Mouse (Mus musculus): Measurements from ENCODE around the gene Tsr1. TPM values are rescaled to one million over a fixed set of nuclear protein-coding genes. Genes with fewer than 3 reads are reported as not detected.

Gene Tsr1
- polyA plus RNA-seq, 1 experiment from 2014 or later: 24.7 TPM

- Histone ChIP-seq H3K4me2 (ENCODE audit: low read length) (peak overlapping the region; percentile 32; the same call in 1 of the 2 replicates), H3K27ac (replicated peaks in 1 of 2; ENCODE audit: control insufficient read depth in 1 of 2, insufficient read depth in 1 of 2, low read depth in 2 of 2, low read length in 2 of 2) (no peak overlapping the region), H3K4me3 (ENCODE audit: control insufficient read depth in 1 of 2, insufficient read depth in 1 of 2, low read depth in 1 of 2, low read length in 2 of 2) (no peak overlapping the region), H3K9ac (ENCODE audit: low read length) (no peak overlapping the region), H3K36me3 (ENCODE audit: control insufficient read depth, insufficient read depth, low read length) (no peaks in the 10 kb centered on the region), H3K9me3 (ENCODE audit: control insufficient read depth, low read length) (no peaks in the 10 kb centered on the region), H3K4me1 (ENCODE audit: control insufficient read depth in 2 of 2, insufficient read depth in 2 of 2, low read length in 2 of 2) (peaks cover 8 to 11% of the 10 kb centered on the region in 2 experiments), H3K27me3 (ENCODE audit: control insufficient read depth, insufficient read depth, low read length) (no peaks in the 10 kb centered on the region)
- WGBS: 6% methylated on average over 9 of the region's 9 CpGs
- ATAC-seq (ENCODE audit: insufficient number of reproducible peaks, insufficient read depth, low FRiP score, low read depth): no peak
Measured at GRCm38 (mm10) chr11:74876801-74877200, 21.1 kb upstream of the Tsr1 start.

DNA sequence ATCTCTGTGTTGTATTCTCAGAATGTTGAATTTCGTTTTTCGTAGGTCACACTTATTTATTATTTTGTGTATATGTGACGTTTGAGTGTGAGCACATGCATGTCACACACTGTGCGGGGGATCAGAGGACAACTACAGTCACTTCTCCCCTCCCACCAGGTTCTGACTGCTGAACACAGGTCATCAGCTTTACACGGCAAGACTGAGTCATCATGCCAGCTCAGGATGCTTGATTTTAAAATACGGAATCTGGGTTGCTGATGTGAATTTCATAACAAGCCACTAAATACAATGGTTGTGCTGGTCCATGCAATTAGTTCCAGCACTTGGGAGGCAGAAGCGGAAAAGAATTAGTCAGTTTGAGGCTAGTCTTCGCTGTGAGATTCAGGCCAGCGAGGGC is 16.9 kb upstream of the Tsr1 start:
- H3K9me3 ChIP-seq (ENCODE audit: control insufficient read depth, low read length): no peaks in the 10 kb centered on the region
- WGBS: 78% methylated on average over 9 of the region's 9 CpGs
- no peak overlapping the region for H3K4me3 ChIP-seq (ENCODE audit: control insufficient read depth in 1 of 2, insufficient read depth in 1 of 2, low read depth in 1 of 2, low read length in 2 of 2)
- H3K9ac ChIP-seq (ENCODE audit: low read length): no peak overlapping the region
- no peak for ATAC-seq (ENCODE audit: insufficient number of reproducible peaks, insufficient read depth, low FRiP score, low read depth)
- H3K27ac ChIP-seq (replicated peaks in 1 of 2; ENCODE audit: control insufficient read depth in 1 of 2, insufficient read depth in 1 of 2, low read depth in 2 of 2, low read length in 2 of 2): no peak overlapping the region
- peaks cover 12 to 14% of the 10 kb centered on the region in 2 experiments for H3K4me1 ChIP-seq (ENCODE audit: control insufficient read depth in 2 of 2, insufficient read depth in 2 of 2, low read length in 2 of 2)
- no peaks in the 10 kb centered on the region for H3K27me3 ChIP-seq (ENCODE audit: control insufficient read depth, insufficient read depth, low read length)
- no peak overlapping the region for H3K4me2 ChIP-seq (ENCODE audit: low read length)
- 0 out of 2 replicates have a peak, but pooled peaks cover 4% of the 10 kb centered on the region for H3K36me3 ChIP-seq (ENCODE audit: control insufficient read depth, insufficient read depth, low read length)

DNA sequence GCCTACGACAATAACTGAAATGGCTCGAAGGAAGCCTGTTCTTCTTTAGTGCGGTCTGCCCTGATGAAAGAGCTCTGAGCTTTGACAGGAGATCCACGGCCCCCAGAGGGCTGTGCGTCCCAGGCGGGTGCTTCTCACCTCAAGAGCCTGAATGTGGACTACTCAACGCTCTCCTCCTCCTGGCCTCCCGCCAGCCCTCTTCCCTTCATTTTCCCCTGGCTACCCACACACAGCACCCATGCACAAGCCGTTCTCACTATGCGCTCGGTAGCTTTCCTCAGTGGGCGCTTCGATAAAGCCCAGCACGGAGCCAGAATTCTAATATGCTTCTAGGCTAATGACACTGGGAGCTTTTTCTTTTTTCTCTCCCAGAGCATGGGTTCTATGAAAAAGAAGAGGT is 15.9 kb upstream of the Tsr1 start:
- 37% methylated on average over 14 of the region's 14 CpGs for WGBS
- Histone ChIP-seq H3K36me3 (ENCODE audit: control insufficient read depth, insufficient read depth, low read length) (0 out of 2 replicates have a peak, but pooled peaks cover 4% of the 10 kb centered on the region), H3K4me1 (ENCODE audit: control insufficient read depth in 2 of 2, insufficient read depth in 2 of 2, low read length in 2 of 2) (peaks cover 6 to 10% of the 10 kb centered on the region in 2 experiments), H3K27ac (replicated peaks in 1 of 2; ENCODE audit: control insufficient read depth in 1 of 2, insufficient read depth in 1 of 2, low read depth in 2 of 2, low read length in 2 of 2) (no peak overlapping the region), H3K4me3 (ENCODE audit: control insufficient read depth in 1 of 2, insufficient read depth in 1 of 2, low read depth in 1 of 2, low read length in 2 of 2) (no peak overlapping the region), H3K27me3 (ENCODE audit: control insufficient read depth, insufficient read depth, low read length) (no peaks in the 10 kb centered on the region), H3K9ac (ENCODE audit: low read length) (peak overlapping the region; percentile 41), H3K4me2 (ENCODE audit: low read length) (peak overlapping the region; percentile 32), H3K9me3 (ENCODE audit: control insufficient read depth, low read length) (no peaks in the 10 kb centered on the region)
- ATAC-seq (ENCODE audit: insufficient number of reproducible peaks, insufficient read depth, low FRiP score, low read depth): no peak

GRCm38 (mm10) chr11:74883098-74883497 is 14.8 kb upstream of the Tsr1 start:
- Histone ChIP-seq H3K27ac (replicated peaks in 1 of 2; ENCODE audit: control insufficient read depth in 1 of 2, insufficient read depth in 1 of 2, low read depth in 2 of 2, low read length in 2 of 2) (no peak overlapping the region), H3K36me3 (ENCODE audit: control insufficient read depth, insufficient read depth, low read length) (0 out of 2 replicates have a peak, but pooled peaks cover 4% of the 10 kb centered on the region), H3K27me3 (ENCODE audit: control insufficient read depth, insufficient read depth, low read length) (no peaks in the 10 kb centered on the region), H3K4me2 (ENCODE audit: low read length) (no peak overlapping the region), H3K9me3 (ENCODE audit: control insufficient read depth, low read length) (no peaks in the 10 kb centered on the region), H3K4me3 (ENCODE audit: control insufficient read depth in 1 of 2, insufficient read depth in 1 of 2, low read depth in 1 of 2, low read length in 2 of 2) (no peak overlapping the region), H3K4me1 (ENCODE audit: control insufficient read depth in 2 of 2, insufficient read depth in 2 of 2, low read length in 2 of 2) (peaks cover 6 to 10% of the 10 kb centered on the region in 2 experiments), H3K9ac (ENCODE audit: low read length) (no peak overlapping the region)
- no peak for ATAC-seq (ENCODE audit: insufficient number of reproducible peaks, insufficient read depth, low FRiP score, low read depth)
- WGBS: 92% methylated on average over 10 of the region's 10 CpGs

GRCm38 (mm10) chr11:74894619-74895018 is 3.3 kb upstream of the Tsr1 start:
- Histone ChIP-seq H3K9ac (ENCODE audit: low read length) (no peak overlapping the region), H3K4me1 (ENCODE audit: control insufficient read depth in 2 of 2, insufficient read depth in 2 of 2, low read length in 2 of 2) (peaks cover 0 to 15% of the 10 kb centered on the region in 2 experiments; a peak in 3 of 4 replicates), H3K27me3 (ENCODE audit: control insufficient read depth, insufficient read depth, low read length) (no peaks in the 10 kb centered on the region), H3K27ac (replicated peaks in 1 of 2; ENCODE audit: control insufficient read depth in 1 of 2, insufficient read depth in 1 of 2, low read depth in 2 of 2, low read length in 2 of 2) (no peak overlapping the region), H3K9me3 (ENCODE audit: control insufficient read depth, low read length) (no peaks in the 10 kb centered on the region), H3K4me2 (ENCODE audit: low read length) (no peak overlapping the region), H3K36me3 (ENCODE audit: control insufficient read depth, insufficient read depth, low read length) (peaks cover 8% of the 10 kb centered on the region), H3K4me3 (ENCODE audit: control insufficient read depth in 1 of 2, insufficient read depth in 1 of 2, low read depth in 1 of 2, low read length in 2 of 2) (no peak overlapping the region)
- 80% methylated on average over 4 of the region's 4 CpGs for WGBS
- no peak for ATAC-seq (ENCODE audit: insufficient number of reproducible peaks, insufficient read depth, low FRiP score, low read depth)

DNA sequence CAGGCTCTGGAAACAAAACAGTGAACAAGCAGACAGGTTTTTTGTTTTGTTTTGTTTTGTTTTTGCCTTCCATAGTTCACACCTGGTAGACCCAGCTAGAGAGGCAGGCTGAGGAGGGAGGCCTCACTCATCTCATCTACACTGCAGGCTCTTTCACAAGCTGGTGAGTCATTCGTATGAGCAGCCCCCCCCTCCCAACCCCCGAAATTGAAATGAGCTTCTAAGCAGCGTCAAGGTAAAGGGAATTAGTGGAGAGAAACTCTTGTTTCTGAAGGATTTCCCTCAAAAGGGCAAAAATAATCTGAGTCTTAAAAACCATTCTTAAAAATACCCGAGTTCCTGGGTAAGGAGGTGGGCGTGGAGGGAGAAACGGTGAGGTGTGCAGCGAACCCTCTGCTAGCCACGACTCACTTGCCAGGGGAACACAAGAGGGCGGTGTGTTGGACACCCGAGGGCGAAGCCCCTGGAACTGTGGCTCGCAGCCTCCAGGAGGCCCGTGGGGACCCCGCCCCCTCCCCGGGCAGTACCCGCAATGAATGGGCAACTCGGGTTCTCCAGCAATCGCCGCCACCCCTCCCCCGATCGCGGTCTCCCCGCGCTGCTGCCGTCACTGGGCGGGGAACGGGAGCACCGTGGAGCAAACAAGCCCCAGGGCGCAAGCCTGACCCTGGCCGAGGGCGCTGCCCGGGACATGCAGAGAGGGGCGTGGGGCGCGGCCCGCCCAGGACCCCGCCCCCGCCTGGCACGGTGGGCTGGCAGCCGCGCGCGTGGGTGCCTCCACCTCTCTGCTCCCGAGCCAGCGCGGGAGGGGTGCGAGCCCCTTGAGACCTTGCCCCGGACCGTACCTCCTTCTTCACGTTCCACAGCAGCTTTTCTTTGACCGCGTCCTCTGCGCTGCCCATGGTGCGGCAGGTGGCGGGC is 1.6 kb upstream of the Tsr1 start:
- Histone ChIP-seq H3K9ac (ENCODE audit: low read length) (peak overlapping the region; percentile 84), H3K9me3 (ENCODE audit: control insufficient read depth, low read length) (no peaks in the 10 kb centered on the region), H3K4me3 (ENCODE audit: control insufficient read depth in 1 of 2, insufficient read depth in 1 of 2, low read depth in 1 of 2, low read length in 2 of 2) (peak overlapping the region; percentile 88 to 91), H3K4me2 (ENCODE audit: low read length) (peak overlapping the region; percentile 96), H3K27ac (replicated peaks in 1 of 2; ENCODE audit: control insufficient read depth in 1 of 2, insufficient read depth in 1 of 2, low read depth in 2 of 2, low read length in 2 of 2) (peak overlapping the region; percentile 42 to 68; a peak in 3 of 4 replicates), H3K27me3 (ENCODE audit: control insufficient read depth, insufficient read depth, low read length) (no peaks in the 10 kb centered on the region), H3K36me3 (ENCODE audit: control insufficient read depth, insufficient read depth, low read length) (peaks cover 24% of the 10 kb centered on the region), H3K4me1 (ENCODE audit: control insufficient read depth in 2 of 2, insufficient read depth in 2 of 2, low read length in 2 of 2) (peaks cover 0 to 15% of the 10 kb centered on the region in 2 experiments; a peak in 3 of 4 replicates)
- ATAC-seq (ENCODE audit: insufficient number of reproducible peaks, insufficient read depth, low FRiP score, low read depth): peak; percentile 34
- WGBS: 1% methylated on average over 50 of the region's 55 CpGs

GRCm38 (mm10) chr11:74896901-74897677 is 782 bp upstream of the Tsr1 start, which contains the start of gene Sgsm2:
TSS of gene Sgsm2 (minus strand) at chr11:74897060.
- Histone ChIP-seq H3K4me1 (ENCODE audit: control insufficient read depth in 2 of 2, insufficient read depth in 2 of 2, low read length in 2 of 2) (peaks cover 0 to 15% of the 10 kb centered on the region in 2 experiments; a peak in 3 of 4 replicates), H3K9ac (ENCODE audit: low read length) (peak within 1 kb of the TSS; percentile 84), H3K9me3 (ENCODE audit: control insufficient read depth, low read length) (no peaks in the 10 kb centered on the region), H3K27ac (replicated peaks in 1 of 2; ENCODE audit: control insufficient read depth in 1 of 2, insufficient read depth in 1 of 2, low read depth in 2 of 2, low read length in 2 of 2) (peak within 1 kb of the TSS; percentile 68 to 81), H3K27me3 (ENCODE audit: control insufficient read depth, insufficient read depth, low read length) (no peaks in the 10 kb centered on the region), H3K36me3 (ENCODE audit: control insufficient read depth, insufficient read depth, low read length) (peaks cover 30% of the 10 kb centered on the region), H3K4me3 (ENCODE audit: control insufficient read depth in 1 of 2, insufficient read depth in 1 of 2, low read depth in 1 of 2, low read length in 2 of 2) (peak within 1 kb of the TSS; percentile 88 to 91), H3K4me2 (ENCODE audit: low read length) (peak within 1 kb of the TSS; percentile 96)
- 1% methylated on average over 67 of the region's 74 CpGs for WGBS
- peak; percentile 57 for ATAC-seq (ENCODE audit: insufficient number of reproducible peaks, insufficient read depth, low FRiP score, low read depth)

Measured in heart, embryonic 14.5 days (tissue).